Mouse (Mus musculus): ENCODE results near the gene Palm. TPM values are rescaled to one million over a fixed set of nuclear protein-coding genes. Genes with fewer than 3 reads are reported as not detected.
A peak's percentile ranks its signal among the peaks of the same experiment; 100 is the strongest.

Gene Palm
- polyA plus RNA-seq, 1 experiment, result 9.2 TPM

GRCm38 (mm10) chr10:79788386-79789158, 4.8 kb upstream of the Palm start:
- Histone ChIP-seq H3K4me3 (ENCODE audit: extremely low read depth, insufficient read depth, insufficient read length) (no peak overlapping the region), H3K27me3 (ENCODE audit: control insufficient read depth, insufficient read depth, low read length) (no peaks in the 10 kb centered on the region), H3K4me1 (ENCODE audit: control insufficient read depth, insufficient read depth, insufficient read length) (no peaks in the 10 kb centered on the region), H3K36me3 (ENCODE audit: control insufficient read depth, insufficient read depth, low read length) (no peaks in the 10 kb centered on the region), H3K27ac (ENCODE audit: insufficient read depth, low read length) (no peak overlapping the region)
- WGBS, result 4% methylated on average over 7 of the region's 7 CpGs
- peak; percentile 57; the same call in 1 of the 2 replicates for TF ChIP-seq CTCF (IDR thresholded peaks at IDR 0.05; ENCODE audit: extremely low read depth, insufficient read depth, insufficient read length, insufficient replicate concordance)
- no peak for TF ChIP-seq POLR2A (IDR thresholded peaks at IDR 0.05; ENCODE audit: low read depth, low read length)
- peak; percentile 60 to 71 for DNase-seq (ENCODE audit: low read depth in 1 of 2, low spot score in 2 of 2)

DNA sequence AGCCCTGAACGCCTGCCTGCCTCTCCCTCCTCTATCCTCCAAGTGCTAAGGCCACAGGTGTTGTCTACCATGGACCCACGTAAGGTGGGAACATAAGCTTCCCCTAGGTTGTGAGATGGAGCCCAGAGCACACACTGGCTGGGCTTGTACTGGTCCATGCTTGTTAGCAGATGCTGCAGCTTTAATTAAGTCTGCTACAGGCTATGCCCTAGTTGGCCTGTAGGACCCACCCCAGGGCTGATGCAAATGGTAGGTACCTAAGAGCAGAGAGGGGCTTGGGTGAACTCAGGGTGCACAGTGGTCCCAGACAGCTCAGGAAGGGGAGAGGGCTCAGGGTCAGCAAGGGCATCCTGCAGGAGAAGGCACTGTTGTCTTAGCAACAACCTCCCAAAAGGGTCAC, 3.8 kb upstream of the Palm start:
- WGBS, result 60% methylated on average over 2 of the region's 2 CpGs
- Histone ChIP-seq H3K36me3 (ENCODE audit: control insufficient read depth, insufficient read depth, low read length) (no peaks in the 10 kb centered on the region), H3K27ac (ENCODE audit: insufficient read depth, low read length) (no peak overlapping the region)

GRCm38 (mm10) chr10:79790861-79791260, 2.5 kb upstream of the Palm start, which contains the start of gene Prss57:
Prss57 (minus strand) TSS chr10:79790961.
- TF ChIP-seq POLR2A (IDR thresholded peaks at IDR 0.05; ENCODE audit: low read depth, low read length) (no peak), CTCF (IDR thresholded peaks at IDR 0.05; ENCODE audit: extremely low read depth, insufficient read depth, insufficient read length, insufficient replicate concordance) (no peak)
- no peaks in the 10 kb centered on the region for H3K27me3 ChIP-seq (ENCODE audit: control insufficient read depth, insufficient read depth, low read length)
- no peak for DNase-seq (ENCODE audit: low read depth in 1 of 2, low spot score in 2 of 2)
- no peaks in the 10 kb centered on the region for H3K36me3 ChIP-seq (ENCODE audit: control insufficient read depth, insufficient read depth, low read length)
- H3K4me1 ChIP-seq (ENCODE audit: control insufficient read depth, insufficient read depth, insufficient read length), result peaks cover 2% of the 10 kb centered on the region
- no peak within 1 kb of the TSS for H3K27ac ChIP-seq (ENCODE audit: insufficient read depth, low read length)
- 74% methylated on average over 4 of the region's 4 CpGs for WGBS
- no peak within 1 kb of the TSS for H3K4me3 ChIP-seq (ENCODE audit: extremely low read depth, insufficient read depth, insufficient read length)

More for the DNA sequence above, 3.8 kb upstream of the Palm start:
- TF ChIP-seq CTCF (IDR thresholded peaks at IDR 0.05; ENCODE audit: extremely low read depth, insufficient read depth, insufficient read length, insufficient replicate concordance), result no peak
- TF ChIP-seq POLR2A (IDR thresholded peaks at IDR 0.05; ENCODE audit: low read depth, low read length), result no peak
- H3K4me1 ChIP-seq (ENCODE audit: control insufficient read depth, insufficient read depth, insufficient read length), result no peaks in the 10 kb centered on the region; the same call in 1 of the 2 replicates
- DNase-seq (ENCODE audit: low read depth in 1 of 2, low spot score in 2 of 2), result no peak
- H3K27me3 ChIP-seq (ENCODE audit: control insufficient read depth, insufficient read depth, low read length), result no peaks in the 10 kb centered on the region
- no peak overlapping the region for H3K4me3 ChIP-seq (ENCODE audit: extremely low read depth, insufficient read depth, insufficient read length)

DNA sequence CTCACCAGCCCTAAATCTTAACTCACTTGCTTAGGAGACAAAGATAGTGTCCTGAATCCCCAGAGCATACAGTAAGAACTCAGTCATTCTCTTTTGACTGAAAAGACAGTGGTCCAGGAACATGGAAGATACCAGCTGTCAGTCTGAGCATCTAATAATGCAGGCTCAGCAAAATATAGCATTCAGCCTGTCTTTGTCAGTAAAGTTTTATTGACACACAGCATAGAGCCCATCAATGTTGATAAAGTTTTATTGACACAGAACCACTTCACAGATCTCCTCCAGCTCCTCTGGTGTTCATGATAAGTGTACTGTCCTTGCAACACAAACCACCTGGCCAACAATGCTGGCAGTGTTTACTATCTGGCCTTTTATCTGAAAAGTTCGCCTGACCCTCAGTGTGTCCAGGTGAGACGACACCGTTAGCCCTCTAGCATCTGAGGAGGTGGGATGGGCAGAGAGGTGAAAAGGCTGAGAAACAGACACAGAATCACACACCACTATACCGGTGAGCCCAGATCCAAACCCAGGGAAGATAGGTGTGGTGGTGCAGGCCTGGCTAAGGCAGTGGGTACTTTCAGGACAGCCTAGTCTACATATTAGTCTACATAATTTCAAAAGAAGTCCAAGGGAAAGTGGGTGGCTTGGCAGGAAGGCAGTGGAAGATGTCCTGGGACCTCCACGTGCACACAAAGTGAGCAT, 882 bp upstream of the Palm start:
- no peaks in the 10 kb centered on the region for H3K27me3 ChIP-seq (ENCODE audit: control insufficient read depth, insufficient read depth, low read length)
- WGBS, result 88% methylated on average over 5 of the region's 5 CpGs
- TF ChIP-seq POLR2A (IDR thresholded peaks at IDR 0.05; ENCODE audit: low read depth, low read length) (no peak), CTCF (IDR thresholded peaks at IDR 0.05; ENCODE audit: extremely low read depth, insufficient read depth, insufficient read length, insufficient replicate concordance) (no peak)
- DNase-seq (ENCODE audit: low read depth in 1 of 2, low spot score in 2 of 2), result no peak
- H3K27ac ChIP-seq (ENCODE audit: insufficient read depth, low read length), result no peak overlapping the region
- no peak overlapping the region for H3K4me3 ChIP-seq (ENCODE audit: extremely low read depth, insufficient read depth, insufficient read length)
- H3K4me1 ChIP-seq (ENCODE audit: control insufficient read depth, insufficient read depth, insufficient read length), result peaks cover 2% of the 10 kb centered on the region
- no peaks in the 10 kb centered on the region for H3K36me3 ChIP-seq (ENCODE audit: control insufficient read depth, insufficient read depth, low read length)

DNA sequence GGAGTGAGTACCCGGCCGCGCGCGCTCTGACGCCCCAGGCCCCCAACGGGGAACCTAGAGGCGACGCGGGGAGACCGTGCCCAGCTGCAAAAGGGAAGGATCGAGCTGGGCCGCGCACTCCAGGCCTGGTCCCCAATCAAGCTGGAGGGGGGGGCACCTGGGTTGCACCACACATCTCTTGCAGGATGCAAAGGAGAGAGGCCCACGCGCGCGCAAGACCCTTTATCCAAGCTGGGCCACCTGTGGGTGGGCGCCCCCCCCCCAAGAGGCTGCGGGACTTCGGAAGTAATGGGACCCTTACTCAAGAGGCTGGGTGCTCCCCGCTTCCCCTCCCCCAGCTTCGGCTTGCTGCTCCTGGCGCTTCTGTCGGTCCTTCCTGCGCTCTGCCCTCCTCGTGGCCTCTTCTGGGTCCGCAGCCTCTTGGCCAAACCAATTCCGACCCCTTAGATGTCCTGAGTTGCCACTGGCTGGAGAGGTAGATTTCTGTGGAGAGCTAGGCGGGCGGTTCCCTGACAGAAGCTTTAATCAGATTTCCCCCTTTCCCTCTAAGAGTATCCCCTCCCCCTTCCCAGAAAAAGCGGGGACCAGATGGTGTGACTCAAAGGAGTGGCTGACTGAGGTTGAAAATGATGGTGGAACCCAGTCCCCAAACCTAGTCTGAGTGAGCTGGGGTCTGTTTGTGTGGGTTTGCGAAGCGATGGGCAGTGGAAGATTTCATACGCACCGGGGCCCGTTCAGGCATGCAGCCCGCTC, 542 bp downstream of the Palm start:
- DNase-seq (ENCODE audit: low read depth in 1 of 2, low spot score in 2 of 2), result no peak
- WGBS, result 17% methylated on average over 37 of the region's 38 CpGs
- Histone ChIP-seq H3K4me3 (ENCODE audit: extremely low read depth, insufficient read depth, insufficient read length) (peak overlapping the region; percentile 64), H3K36me3 (ENCODE audit: control insufficient read depth, insufficient read depth, low read length) (no peaks in the 10 kb centered on the region), H3K27me3 (ENCODE audit: control insufficient read depth, insufficient read depth, low read length) (no peaks in the 10 kb centered on the region), H3K27ac (ENCODE audit: insufficient read depth, low read length) (no peak overlapping the region), H3K4me1 (ENCODE audit: control insufficient read depth, insufficient read depth, insufficient read length) (peaks cover 7% of the 10 kb centered on the region)
- TF ChIP-seq POLR2A (IDR thresholded peaks at IDR 0.05; ENCODE audit: low read depth, low read length) (no peak), CTCF (IDR thresholded peaks at IDR 0.05; ENCODE audit: extremely low read depth, insufficient read depth, insufficient read length, insufficient replicate concordance) (no peak)

DNA sequence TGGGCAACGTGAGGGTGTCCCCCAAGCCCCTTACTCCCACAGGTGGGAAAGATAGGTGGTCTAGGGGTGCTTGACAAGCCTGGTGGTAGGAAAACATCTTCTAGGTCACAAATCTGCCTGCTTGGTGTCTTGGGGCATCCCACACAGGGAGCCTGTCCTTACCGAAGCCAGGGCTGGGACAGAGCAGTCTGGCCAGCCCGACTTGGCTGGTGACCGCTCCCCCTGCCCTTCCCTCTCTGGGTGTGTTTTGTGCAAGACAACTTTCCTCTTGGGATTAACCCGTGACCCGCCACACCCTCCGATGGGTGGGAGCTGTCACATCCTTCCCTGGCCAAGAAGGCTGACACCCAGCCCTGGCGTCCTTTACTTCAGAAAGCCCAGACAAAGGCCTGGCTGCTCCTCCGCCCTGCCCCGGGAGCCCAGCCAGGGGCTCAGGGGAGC, 1.1 kb downstream of the Palm start:
- Histone ChIP-seq H3K36me3 (ENCODE audit: control insufficient read depth, insufficient read depth, low read length) (no peaks in the 10 kb centered on the region), H3K4me1 (ENCODE audit: control insufficient read depth, insufficient read depth, insufficient read length) (peaks cover 7% of the 10 kb centered on the region), H3K4me3 (ENCODE audit: extremely low read depth, insufficient read depth, insufficient read length) (no peak overlapping the region), H3K27me3 (ENCODE audit: control insufficient read depth, insufficient read depth, low read length) (no peaks in the 10 kb centered on the region), H3K27ac (ENCODE audit: insufficient read depth, low read length) (no peak overlapping the region)
- DNase-seq (ENCODE audit: low read depth in 1 of 2, low spot score in 2 of 2), result no peak
- 29% methylated on average over 10 of the region's 10 CpGs for WGBS
- TF ChIP-seq POLR2A (IDR thresholded peaks at IDR 0.05; ENCODE audit: low read depth, low read length) (no peak), CTCF (IDR thresholded peaks at IDR 0.05; ENCODE audit: extremely low read depth, insufficient read depth, insufficient read length, insufficient replicate concordance) (no peak)
